Mouse (Mus musculus) heart, adult 11 months (tissue): ENCODE measurements at regions not wholly inside any gene's neighbourhood (a gene's known extent, or its start where the extent isn't known, plus 50 kb on each side); places are given as distances from the start of the nearest gene placed in this dataset.

Experiments
- DNase-seq: peaks from one replicate; pipeline ENCODE4 v3.0.0; 2022

DNA sequence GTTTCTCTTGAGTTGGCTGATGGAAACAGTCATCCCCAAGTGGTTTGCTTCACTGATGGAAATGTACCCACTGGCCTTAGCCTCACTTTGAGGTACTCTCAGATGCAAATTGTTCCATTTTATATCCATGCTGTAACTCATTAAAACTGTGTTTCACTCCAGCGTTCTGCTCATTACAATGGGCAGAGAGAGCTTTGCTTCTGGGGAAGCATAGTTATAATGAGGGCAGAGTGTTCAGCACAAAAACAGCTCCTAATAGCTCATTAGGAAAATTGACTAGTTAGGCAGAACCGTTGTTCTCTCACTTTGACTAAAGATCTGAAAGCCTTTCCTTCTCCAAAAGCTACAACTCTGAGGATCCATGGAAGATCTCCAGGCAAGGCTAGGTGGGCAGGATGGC lies 771.2 kb downstream of the Ntrk3 start:
- no peak for DNase-seq

DNA sequence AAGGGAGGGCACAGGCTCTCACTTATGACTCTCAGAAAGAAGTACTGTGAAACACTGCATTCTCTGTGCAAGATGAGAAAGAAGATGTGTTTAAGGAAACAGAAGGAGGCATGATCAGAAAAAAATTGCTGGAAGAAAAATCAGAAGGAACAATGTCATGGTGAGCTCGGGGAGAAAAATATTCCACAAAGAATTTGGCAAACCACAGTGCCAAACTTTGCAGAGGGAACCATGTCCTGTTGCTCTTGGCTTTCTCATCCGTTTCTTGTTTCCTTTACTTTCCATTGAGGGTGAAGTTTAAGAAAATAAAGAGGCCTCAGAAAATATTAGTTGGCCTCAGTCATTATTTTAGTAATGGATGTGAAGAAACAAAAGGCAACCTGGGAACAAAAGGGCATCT lies 804.4 kb downstream of the Ntrk3 start:
- DNase-seq = no peak

DNA sequence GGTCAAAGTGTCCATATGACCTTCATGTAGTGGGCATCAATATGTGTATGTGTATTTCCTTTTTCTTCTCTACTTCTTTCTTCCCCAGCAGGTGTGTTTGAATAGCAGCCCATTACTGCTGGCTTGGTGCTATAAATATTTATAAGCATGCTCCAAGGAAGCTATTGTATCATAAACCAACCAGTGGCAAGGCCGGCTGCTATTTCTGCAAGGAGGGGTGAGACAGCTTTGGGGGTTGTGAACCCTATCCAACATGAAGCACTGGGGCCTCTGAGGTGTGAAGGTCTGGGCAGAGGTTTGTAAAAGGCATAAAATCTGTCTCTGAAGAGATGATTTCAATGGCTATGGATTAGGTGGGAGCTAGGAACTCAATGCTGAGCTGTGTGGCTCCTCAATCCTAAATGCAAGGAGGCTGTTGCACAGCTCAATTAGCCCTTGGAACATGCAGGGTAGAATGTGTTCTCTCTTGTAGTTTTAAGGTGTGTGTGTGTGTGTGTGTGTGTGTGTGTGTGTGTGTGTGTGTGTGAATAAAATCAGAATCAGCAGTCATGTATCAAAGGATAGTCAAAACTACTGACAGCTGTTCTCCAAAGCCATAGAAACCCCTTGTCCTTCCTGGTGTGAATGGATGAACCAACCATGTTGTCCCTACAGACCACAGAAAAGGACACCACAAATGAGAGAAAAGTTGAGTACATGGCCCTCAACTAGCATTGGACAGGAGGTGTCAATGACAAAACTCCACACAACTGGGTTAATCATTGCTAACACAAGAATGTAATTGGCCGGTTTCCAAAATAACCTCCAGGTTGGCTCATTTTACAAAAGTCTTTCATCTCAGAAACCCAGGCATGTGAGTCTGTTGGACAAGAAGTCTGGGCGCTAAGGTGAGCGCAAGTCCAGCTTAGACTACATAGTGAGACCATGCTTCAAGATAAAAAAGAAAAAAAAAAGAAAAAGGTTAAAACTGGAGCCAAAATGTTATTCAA lies 809.0 kb downstream of the Ntrk3 start:
- no peak for DNase-seq

DNA sequence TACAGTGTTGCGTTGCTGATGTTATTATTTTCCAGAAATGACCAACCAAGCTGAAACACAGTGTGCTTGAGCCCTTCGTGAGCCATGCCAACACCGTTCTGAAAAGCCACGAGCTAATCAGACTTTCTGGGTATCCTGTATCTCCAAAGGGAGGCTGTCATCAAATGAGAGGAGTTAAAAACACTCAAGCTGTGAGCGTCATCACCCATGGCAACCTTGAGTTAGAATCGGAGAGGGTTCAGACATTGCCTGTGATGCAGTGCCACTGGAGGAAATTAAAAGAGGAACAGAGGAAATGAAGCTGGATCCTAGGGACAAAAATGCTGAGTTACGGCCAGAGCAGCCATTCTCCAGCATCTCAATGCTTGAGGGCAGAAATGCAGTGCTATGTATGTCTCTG lies 838.6 kb downstream of the Ntrk3 start:
- DNase-seq = peak; percentile 71

DNA sequence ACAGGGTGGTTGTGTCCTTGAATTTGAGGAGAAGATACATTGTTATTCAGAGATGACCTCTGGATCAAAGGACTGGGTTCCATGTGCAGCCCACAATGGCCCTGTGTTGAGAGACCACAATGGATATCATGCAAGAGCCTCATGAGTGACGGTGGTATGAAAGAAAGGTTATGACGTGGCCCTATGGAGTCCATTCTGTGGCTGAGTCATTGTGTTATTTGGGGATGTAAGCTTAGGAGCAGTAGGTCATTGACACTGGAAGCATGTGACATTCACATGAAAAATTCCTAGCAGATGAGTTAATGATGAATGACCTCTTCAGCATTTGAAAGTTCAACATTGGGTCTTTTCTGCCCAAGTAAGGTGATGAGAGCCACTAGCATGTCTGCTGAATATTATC lies 849.3 kb downstream of the Ntrk3 start:
- no peak for DNase-seq

GRCm38 (mm10) chr7:77882605-77883354 lies 855.0 kb downstream of the Ntrk3 start:
- DNase-seq = peak; percentile 55

DNA sequence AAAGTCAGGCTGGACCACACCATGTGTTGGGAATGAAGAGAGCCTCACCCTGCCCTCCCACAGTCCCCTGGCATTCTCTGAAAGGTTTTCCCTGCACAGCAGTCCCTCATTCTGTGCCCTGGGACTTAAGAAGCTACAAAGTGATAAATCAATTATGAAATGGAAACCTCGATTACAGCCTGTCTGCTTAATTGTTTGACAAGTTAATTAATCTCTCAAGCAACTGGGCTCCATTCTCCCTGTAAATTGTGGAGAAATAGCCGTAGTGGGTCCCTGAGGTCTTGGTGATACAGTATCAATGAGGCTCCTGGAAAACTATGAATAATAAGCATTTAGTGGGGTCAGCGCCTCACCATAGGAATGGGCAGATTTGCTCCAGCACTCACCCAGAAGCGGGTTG lies 870.3 kb downstream of the Ntrk3 start:
- no peak for DNase-seq

GRCm38 (mm10) chr7:77861841-77862240 lies 876.0 kb downstream of the Ntrk3 start:
- DNase-seq = no peak

- DNase-seq = no peak
Measured at GRCm38 (mm10) chr7:77858436-77858835, 879.4 kb downstream of the Ntrk3 start.

- DNase-seq = no peak
Measured at GRCm38 (mm10) chr7:77857979-77858378, 879.8 kb downstream of the Ntrk3 start.

DNA sequence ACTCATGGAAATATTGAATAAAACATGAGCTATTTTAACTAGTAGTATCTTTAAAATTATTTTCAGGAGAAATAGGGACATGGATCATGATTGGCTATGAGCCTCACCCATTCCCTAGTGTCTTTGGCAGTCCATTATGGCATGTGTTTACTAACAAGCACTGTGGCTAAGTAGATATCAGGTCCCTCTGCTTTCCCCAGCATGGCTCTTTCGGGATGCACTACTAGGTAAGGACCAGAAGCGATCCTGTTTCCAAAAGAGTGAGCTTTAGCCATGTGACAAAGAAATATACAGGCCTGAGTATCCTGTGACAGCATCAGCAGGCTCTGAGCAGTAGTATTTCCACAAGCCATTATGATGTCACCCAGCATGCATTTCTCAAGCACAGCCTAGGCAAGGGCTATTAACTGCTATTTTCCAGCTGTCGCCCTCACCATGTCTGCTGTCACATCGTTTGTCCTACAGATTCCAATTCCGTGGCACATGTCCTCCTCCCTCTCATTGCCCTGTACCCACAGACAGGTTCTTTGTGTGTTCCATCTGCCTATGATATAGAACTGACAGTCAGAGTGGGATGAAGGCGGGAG lies 882.1 kb downstream of the Ntrk3 start:
- no peak for DNase-seq

GRCm38 (mm10) chr7:77855077-77855476 lies 882.7 kb downstream of the Ntrk3 start:
- no peak for DNase-seq

DNA sequence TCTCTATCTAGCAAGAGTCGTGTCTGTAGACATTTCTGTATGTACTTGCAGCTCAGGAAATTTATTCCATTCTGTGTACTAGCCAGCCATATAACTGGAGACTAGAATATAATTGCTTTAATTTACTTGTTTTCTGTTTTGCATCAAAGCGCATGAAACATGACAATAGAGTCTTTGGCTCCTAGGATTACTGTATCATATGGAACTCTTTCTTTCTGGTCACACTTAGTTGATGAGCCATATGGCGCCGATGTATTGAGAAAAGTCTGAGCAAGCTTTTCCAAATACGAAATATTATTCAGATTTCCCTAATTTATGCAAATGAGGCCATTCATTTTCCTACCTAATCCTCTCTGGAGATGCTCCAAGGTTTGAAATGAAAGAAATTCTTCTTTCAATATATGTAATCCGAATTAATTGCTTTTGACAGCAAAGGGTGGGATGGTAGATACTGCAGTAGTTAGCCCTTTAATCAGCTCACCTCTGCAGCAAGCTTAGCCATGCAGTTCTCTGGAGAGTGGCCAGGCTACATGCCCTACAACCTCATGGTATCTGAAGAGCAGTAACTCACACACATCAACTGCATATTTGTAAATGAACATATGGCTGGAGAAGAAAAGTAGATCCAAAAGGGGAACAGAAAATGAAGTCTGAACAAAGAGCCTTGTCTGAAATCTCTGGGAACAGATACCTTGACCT lies 913.4 kb downstream of the Ntrk3 start:
- no peak for DNase-seq

DNA sequence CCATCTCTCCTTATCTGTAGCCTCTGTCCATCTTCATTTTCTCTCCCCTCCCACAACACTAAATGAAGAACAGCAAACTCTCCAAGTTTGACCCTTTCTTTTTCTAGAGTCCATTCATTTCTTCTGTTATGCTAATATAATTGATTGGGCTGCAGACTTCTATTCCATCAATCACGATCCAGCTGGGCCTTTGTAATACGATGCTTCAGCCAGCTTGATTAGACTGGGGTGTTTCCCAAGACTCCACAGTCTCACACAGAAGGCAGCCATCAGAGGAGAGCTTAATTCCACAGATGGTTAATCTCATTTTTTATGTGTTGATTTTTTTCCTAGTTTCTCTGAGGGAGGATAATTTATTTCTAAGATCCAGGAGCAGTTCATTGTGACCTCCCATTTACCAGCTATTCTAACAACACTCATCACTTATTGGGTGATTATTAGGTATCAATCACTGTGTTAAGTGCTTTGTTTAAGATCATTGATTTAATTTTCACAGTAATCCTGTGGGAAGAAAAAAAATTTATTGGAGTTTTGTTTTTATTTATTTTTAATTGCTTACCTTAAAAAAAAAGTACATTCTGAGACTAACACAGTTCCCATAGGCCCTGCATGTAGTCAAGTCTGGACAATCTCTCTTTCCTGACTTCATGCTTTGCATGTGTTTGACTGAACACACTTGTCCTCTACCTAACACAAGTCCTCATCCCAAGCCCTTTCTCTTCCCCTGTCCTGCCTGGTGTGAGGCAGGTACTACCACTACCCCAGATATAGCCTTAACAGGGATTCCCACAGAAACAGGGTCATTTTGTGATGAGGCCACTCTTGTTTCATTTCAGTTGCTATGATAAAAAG lies 925.5 kb downstream of the Ntrk3 start:
- DNase-seq = no peak

DNA sequence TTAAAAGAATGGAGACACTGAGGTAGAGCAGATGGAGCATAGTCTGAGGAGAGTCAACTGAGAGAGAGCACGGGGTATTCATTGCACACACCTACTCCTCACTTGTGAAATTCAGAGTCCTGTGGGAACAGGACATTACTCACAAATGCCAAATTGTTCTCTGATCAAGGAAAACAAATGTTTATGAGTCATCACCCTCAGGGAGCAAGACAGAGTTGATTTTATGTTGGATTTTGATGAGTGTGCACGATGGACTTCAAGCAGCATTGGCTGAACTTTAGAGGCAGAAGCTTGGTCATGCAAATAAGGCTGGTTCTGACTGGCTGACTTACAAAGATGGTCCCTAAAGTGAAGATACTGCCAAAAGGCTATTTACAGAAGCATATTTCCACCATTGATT lies 951.0 kb downstream of the Ntrk3 start:
- DNase-seq = peak; percentile 79

GRCm38 (mm10) chr7:77771711-77772449 lies 965.9 kb downstream of the Ntrk3 start:
- no peak for DNase-seq

- DNase-seq = no peak
Measured at GRCm38 (mm10) chr7:77738996-77739765, 998.6 kb downstream of the Ntrk3 start.
